Mouse (Mus musculus) cortical plate, adult 2 months (tissue): ENCODE data around the gene Snx18.

ENCODE experiments used
- CTCF ChIP-seq: fragments of 200-500 bp; IDR thresholded peaks from 2 replicates; pipeline ENCODE4 v1.5.1; 2011; ENCODE audit warnings: mild to moderate bottlenecking, control low read depth, low read length; ENCODE audit not compliant: insufficient read depth; ENCODE audit errors: extremely low read depth
- POLR2A ChIP-seq: fragments of 200-500 bp; IDR thresholded peaks from 2 replicates; pipeline ENCODE4 v1.6.1; 2011; ENCODE audit warnings: mild to moderate bottlenecking, low read length, control low read depth; ENCODE audit not compliant: insufficient read depth; ENCODE audit errors: extremely low read depth

DNA sequence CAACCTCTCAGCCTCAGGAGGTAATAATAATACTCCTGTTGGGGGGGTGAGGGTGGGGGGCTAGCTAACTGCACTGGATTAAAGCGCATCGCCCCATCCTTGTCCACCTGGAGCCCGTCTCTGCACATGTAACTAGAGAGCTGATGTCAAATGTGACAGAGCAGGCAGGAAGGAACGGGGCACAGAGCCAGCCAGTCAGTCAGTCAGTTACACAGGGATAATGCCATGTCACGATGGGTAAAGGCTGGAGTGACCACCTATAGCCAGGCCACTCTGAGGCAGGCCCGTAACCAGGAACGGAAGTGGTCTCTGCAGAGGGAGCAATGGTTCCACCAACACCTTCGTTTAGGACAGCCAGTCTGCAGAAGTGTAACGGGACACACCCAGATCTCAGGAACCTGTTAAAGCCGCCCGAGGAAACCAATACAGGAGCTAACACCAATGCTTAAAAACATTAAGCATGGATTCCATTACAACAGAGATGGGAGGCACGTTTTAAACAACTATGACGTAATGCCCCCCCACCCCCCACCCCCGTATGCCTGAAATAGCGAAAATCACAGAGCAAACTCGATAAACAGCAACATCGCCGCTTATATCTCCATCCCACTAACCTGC, 11.5 kb downstream of the Snx18 start:
- TF ChIP-seq CTCF (no peak), POLR2A (no peak)
